Mouse (Mus musculus): ENCODE data around the gene Ccdc155.
A peak's percentile ranks its signal among the peaks of the same experiment; 100 is the strongest.

Gene Ccdc155

GRCm38 (mm10) chr7:45145460-45145859 is 59.2 kb downstream of the Ccdc155 start:
- no peak for DNase-seq (ENCODE audit: low spot score in 2 of 2)

- DNase-seq (ENCODE audit: low spot score in 2 of 2) = no peak
Observed at GRCm38 (mm10) chr7:45144368-45145174, 60.1 kb downstream of the Ccdc155 start.

- DNase-seq (ENCODE audit: low spot score in 2 of 2) = no peak
Observed at GRCm38 (mm10) chr7:45141914-45142313, 62.8 kb downstream of the Ccdc155 start.

GRCm38 (mm10) chr7:45141319-45141718 is 63.4 kb downstream of the Ccdc155 start:
- no peak for DNase-seq (ENCODE audit: low spot score in 2 of 2)

GRCm38 (mm10) chr7:45139904-45140723 is 64.6 kb downstream of the Ccdc155 start:
- no peak for DNase-seq (ENCODE audit: low spot score in 2 of 2)

GRCm38 (mm10) chr7:45138403-45138802 is 66.3 kb downstream of the Ccdc155 start:
- DNase-seq (ENCODE audit: low spot score in 2 of 2) = no peak

- DNase-seq (ENCODE audit: low spot score in 2 of 2) = no peak
Observed at GRCm38 (mm10) chr7:45137171-45138006, 67.3 kb downstream of the Ccdc155 start.

- DNase-seq (ENCODE audit: low spot score in 2 of 2) = peak; percentile 88 to 93
Observed at GRCm38 (mm10) chr7:45135993-45136567, 68.6 kb downstream of the Ccdc155 start, which contains the start of the genes Gm45713 and Flt3l. Gene Gm45713, minus strand, starts transcription at chr7:45136231. Gene Flt3l, minus strand, starts transcription at chr7:45136432.

- DNase-seq (ENCODE audit: low spot score in 2 of 2) = no peak
Observed at GRCm38 (mm10) chr7:45135370-45135769, 69.3 kb downstream of the Ccdc155 start.

- DNase-seq (ENCODE audit: low spot score in 2 of 2) = no peak
Observed at GRCm38 (mm10) chr7:45134544-45135026, 70.1 kb downstream of the Ccdc155 start.

Measured in urinary bladder, postnatal 36 days (tissue).